Mouse (Mus musculus): ENCODE data around the gene Itga2b.

The Itga2b gene

GRCm38 (mm10) chr11:102455740-102456396 lies 14.1 kb downstream of the Itga2b start:
- DNase-seq, result peak; percentile 88 to 90

GRCm38 (mm10) chr11:102453131-102453530 lies 16.8 kb downstream of the Itga2b start:
- no peak for DNase-seq

DNA sequence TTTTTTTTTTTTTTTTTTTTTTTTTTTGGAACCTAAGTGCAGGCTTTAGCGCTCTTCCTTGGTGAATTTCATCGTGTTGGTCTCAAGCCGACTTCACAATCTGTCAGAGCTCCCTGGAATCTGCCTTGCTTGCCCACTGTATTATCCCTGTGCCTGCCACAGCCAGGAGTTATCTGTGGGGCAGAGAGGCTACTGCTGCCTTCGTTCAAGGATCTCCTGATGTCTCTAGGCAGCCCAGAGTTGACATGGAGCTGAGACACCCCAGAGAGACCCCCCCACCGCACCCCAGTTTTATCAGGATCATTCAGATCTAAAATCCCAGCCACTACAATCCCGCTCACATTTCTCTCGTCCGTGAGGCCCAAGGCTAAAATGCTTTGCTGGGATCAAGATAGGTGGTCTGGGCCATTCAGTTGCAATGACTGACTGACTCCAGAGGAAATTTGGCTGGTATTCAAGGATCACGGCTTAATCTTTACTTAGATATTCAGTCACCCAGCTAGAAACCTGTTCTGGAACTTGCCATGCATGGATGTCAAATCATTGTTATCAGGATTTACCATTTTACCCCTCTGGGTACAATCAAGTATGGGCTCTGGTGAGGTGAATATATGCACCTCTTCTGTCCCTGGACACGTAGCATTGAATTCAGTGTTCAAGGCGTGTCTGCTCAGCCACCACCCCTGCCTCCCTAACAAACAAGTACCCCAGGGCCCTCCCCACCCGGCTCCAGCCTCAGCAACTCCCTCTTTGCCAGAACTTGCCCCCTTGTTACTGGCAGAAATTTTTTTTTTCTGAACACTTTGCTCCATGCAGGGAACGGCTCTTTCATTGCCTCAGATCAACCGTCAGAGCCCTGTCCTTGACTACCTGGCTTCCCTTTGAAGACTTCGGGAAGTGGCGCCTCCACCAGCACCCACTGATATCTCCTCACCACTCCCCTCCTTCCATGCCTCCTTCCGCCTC lies 20.6 kb downstream of the Itga2b start:
- DNase-seq, result peak in 1 of 2 experiments; percentile 58

- DNase-seq, result no peak
These were observed 21.6 kb downstream of the Itga2b start for GRCm38 (mm10) chr11:102448327-102448726.

DNA sequence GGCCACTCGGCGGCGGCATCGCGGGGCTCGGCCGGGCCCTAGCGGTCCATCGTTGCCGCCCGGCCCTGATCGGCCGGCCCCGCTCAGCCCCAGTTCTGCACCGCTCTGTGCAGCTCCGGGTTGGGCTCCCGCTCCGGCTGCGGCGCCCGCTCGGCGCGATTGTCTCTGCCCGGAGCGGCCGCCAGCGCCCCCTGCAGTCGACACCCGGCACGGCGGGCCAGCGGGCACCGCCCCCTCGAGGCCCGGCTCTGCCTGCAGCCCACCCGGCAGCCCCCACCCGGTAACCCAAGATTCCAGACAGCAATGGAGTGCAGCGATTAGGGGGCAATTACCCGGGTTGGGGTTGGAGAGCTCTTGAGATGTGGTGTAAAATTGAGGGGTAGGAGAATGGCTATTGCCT lies 22.4 kb downstream of the Itga2b start, which contains the start of gene Fam171a2:
Fam171a2 (minus strand) TSS at position 186 of the 400 bp plus-strand sequence.
- peak in 1 of 2 experiments; percentile 85 for DNase-seq

- no peak for DNase-seq
These were observed 23.1 kb downstream of the Itga2b start for GRCm38 (mm10) chr11:102446581-102447461.

GRCm38 (mm10) chr11:102445891-102446361 lies 24.0 kb downstream of the Itga2b start:
- peak in 1 of 2 experiments; percentile 68 for DNase-seq

GRCm38 (mm10) chr11:102445264-102445890 lies 24.5 kb downstream of the Itga2b start:
- no peak for DNase-seq

DNA sequence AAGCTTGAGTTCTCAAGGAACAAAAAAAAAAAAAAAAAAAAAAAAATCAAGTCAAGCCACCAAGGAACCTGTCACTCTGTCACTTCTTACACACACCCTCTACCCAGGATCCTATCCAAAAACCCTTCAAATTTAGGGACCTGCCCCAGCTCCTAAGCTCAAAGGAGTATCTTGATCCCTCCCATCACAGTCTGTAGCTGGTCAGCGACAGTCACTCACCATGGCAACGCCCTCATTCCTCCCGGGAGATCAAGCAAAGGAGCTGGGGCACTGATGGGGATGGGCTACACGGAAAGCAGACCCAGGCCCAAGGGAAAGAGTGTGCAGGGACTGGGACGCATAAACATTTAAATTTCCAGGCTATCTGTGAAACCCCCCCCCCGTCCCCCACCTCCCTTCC lies 25.1 kb downstream of the Itga2b start:
- DNase-seq, result no peak

GRCm38 (mm10) chr11:102444321-102444720 lies 25.6 kb downstream of the Itga2b start:
- no peak for DNase-seq

- DNase-seq, result no peak
These were observed 26.2 kb downstream of the Itga2b start for GRCm38 (mm10) chr11:102443740-102444139.

DNA sequence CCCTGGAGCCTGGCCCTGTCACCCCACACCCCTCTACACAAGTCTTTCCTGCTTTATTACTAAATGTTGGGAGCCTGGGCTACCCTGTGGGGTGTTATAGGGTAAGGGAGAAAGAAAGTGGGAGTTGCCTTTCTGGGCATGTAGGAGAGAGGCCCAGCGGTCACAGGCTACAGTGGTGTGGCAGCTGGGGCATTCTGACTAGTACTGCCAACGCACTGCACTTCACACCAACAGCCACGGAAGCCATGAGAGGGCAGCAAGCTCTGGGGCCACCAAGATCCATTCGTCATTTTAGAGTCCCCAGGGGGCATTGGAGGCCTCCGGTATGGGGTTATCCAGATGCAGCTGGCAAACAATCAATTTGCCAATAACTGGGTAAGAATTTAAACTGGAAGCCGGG lies 27.8 kb downstream of the Itga2b start:
- DNase-seq, result no peak

DNA sequence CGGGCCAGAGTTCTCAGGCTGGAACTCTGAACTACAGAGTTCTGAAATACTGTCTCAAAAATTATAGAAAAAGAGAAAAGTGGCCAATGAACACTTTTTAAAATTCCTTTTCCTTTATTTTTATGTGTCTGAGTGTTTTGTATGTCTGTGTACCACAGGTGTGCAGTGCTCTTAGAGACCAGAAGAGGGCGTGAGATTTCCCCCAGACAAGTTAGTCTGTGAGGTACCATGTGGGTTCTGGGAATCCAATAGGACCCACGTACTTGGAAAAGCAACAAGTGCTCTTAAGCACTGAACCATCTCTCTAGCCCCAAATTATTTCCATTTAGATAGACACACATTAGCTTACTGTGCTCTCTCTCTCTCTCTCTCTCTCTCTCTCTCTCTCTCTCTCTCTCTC lies 28.5 kb downstream of the Itga2b start:
- DNase-seq, result no peak

DNA sequence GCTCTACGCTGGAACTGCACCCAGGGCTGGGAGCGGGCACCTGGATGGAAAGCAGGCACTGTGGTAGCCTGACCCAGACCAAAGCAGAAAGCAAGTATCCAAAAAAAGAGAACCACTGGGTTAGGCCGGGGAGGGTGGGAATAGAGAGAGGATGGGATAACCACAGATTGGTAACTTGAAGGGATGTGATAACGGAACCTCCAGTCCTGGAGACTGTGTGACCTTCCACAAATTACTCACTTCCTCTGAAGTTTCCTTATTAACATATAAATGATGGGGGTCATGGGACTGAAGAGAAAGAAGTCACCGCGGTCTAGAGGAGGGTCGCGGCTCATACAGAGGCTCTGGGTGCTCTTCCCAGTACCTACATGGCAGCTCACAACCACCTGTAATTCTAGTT lies 29.7 kb downstream of the Itga2b start:
- no peak for DNase-seq

DNA sequence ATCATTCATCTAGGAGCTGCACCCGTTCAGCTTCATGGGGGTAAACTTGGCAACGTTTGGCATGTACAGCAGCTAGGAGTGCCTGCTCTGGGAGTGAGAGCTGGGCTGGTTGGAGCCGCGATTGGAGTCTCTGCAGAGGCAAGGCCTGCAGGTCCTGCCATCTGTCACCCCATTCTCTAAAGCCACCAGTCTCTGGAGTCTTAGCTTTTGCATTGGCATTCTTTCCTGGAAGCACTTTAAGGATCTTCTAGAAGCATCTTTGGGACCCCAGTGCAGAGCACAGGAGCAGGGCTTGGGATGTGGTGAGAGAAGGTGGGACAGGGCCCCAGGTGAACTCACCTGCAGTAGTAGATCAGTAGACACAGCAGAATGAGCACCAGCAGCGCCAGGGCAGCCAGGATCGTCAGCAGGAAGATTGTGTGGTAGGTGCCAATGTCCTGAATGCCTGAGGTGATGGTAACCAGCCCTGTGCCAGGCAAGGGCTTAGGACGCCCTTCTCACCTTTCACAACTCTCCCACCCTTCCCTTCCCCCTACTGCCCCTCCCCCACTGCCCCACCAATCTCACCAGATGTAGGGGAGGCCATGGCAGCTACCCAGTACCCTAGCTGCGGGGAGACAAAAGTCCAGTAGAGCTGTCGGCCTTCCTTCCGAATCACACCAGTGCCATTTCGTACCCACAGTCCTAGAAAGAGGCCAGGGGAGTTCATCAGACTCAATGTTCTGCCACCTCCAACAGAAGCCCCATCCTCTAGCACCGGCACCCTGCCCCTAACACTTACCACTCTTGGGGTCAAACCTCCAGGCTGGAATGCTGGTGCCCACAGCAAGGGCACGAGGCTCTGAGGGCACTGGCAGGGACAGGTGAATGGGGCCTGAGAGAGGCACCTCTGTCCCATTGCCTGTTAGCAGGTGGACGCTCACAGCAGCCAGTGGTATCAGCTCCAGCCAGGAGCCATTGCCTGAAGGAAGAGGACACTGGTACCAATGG lies 30.5 kb downstream of the Itga2b start:
- DNase-seq, result no peak

DNA sequence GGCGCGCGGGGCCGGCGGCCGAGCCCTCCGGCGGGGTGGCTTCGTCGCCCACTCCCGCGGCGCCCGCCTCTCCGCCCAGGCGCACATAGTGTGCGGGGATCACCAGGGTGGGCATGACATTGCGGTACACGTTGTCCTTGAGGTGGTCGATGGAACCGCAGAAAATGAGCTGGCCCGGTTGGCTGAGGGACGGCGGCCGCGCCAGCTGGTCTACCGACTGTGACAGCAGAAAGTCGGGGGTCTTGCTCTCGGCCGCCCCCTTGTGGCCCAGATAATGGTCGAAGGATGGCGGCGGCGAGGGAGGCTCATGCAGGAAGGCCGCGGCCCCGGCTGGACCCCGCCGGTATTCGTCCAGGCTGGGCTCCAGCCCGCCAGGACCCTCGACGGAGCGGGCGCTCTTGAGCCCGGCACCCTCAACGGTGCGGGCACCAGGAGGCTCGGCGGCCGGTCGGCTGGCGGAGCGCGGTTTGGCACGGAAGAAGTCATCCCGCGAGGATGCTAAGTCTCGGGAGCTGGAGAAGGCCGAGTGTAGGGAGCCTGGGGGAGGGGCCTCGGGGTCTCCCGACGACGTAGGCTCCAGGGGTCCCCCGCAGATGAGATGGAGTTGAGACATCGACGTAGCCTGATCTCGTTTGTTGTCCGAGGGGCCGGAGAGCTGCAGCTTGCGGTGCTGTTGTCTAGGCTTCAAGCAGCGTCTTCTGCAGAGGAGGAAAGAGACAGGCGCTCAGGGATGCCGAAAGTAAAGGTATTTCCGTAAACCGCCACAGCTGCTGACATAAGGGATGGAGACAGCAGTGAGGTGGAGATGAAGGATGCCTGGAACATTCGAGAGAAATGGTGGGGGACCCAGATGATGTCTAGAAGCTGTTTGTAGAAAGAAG lies 31.5 kb downstream of the Itga2b start:
- DNase-seq, result peak; percentile 75 to 91

GRCm38 (mm10) chr11:102437120-102438061 lies 32.5 kb downstream of the Itga2b start:
- DNase-seq, result peak; percentile 67 to 84

GRCm38 (mm10) chr11:102436471-102436790 lies 33.5 kb downstream of the Itga2b start:
- DNase-seq, result no peak

Data from kidney, postnatal 36 days (tissue).